Mouse (Mus musculus) gastrocnemius, postnatal 36 days (tissue): ENCODE measurements around the gene Tmem123. TPM values are rescaled to one million over a fixed set of nuclear protein-coding genes. Genes with fewer than 3 reads are reported as not detected.

Source experiments
- DNase-seq, 2 experiments: peaks; one replicate each; pipeline ENCODE4 v3.0.0; 2022
- intact Hi-C: fragments of 180-260 bp; cut with DNase I; formaldehyde crosslinking; loops from one replicate; pipeline ENCODE4 v1.15.1; 2025
- total RNA-seq, 2 experiments: library from RNA; stranded (reverse); gene quantifications; 2 replicates each; pipeline ENCODE4 v1.2.3; 2021

Tmem123 gene
- total RNA-seq, 2 experiments from 2014 or later: 17.2 to 21.2 TPM

GRCm38 (mm10) chr9:7773686-7774085 is 9.8 kb downstream of the Tmem123 start:
- intact Hi-C loops: no loop called here
- no peak for DNase-seq

GRCm38 (mm10) chr9:7774538-7774937 is 10.7 kb downstream of the Tmem123 start:
- intact Hi-C loops: no loop called here
- no peak for DNase-seq

- intact Hi-C loops: no loop called here
- DNase-seq: no peak
Observed at GRCm38 (mm10) chr9:7775011-7775410, 11.2 kb downstream of the Tmem123 start.

- intact Hi-C loops: no loop called here
- DNase-seq: no peak
Observed at GRCm38 (mm10) chr9:7775986-7776385, 12.1 kb downstream of the Tmem123 start.

GRCm38 (mm10) chr9:7776940-7777339 is 13.1 kb downstream of the Tmem123 start:
- intact Hi-C loops: no loop called here
- DNase-seq: no peak

- DNase-seq: no peak
- intact Hi-C loops: no loop called here
Observed at GRCm38 (mm10) chr9:7777652-7778051, 13.8 kb downstream of the Tmem123 start.

GRCm38 (mm10) chr9:7778771-7779170 is 14.9 kb downstream of the Tmem123 start:
- intact Hi-C loops: no loop called here
- DNase-seq: no peak

- no peak for DNase-seq
- intact Hi-C loops: no loop called here
Observed at GRCm38 (mm10) chr9:7779786-7780185, 15.9 kb downstream of the Tmem123 start.

GRCm38 (mm10) chr9:7780250-7781150 is 16.7 kb downstream of the Tmem123 start:
- no peak for DNase-seq

GRCm38 (mm10) chr9:7783823-7784614 is 20.2 kb downstream of the Tmem123 start:
- no peak for DNase-seq
- intact Hi-C loops: no loop called here

More at GRCm38 (mm10) chr9:7780250-7781150, 16.7 kb downstream of the Tmem123 start:
- intact Hi-C loops: no loop called here

GRCm38 (mm10) chr9:7784615-7785012 is 20.8 kb downstream of the Tmem123 start:
- DNase-seq: no peak
- intact Hi-C loops: no loop called here

- no peak for DNase-seq
- intact Hi-C loops: no loop called here
Observed at GRCm38 (mm10) chr9:7785396-7785795, 21.6 kb downstream of the Tmem123 start.

- DNase-seq: no peak
- intact Hi-C loops: no loop called here
Observed at GRCm38 (mm10) chr9:7786086-7786485, 22.2 kb downstream of the Tmem123 start.

GRCm38 (mm10) chr9:7788411-7788810 is 24.6 kb downstream of the Tmem123 start:
- intact Hi-C loops: no loop called here
- DNase-seq: no peak

GRCm38 (mm10) chr9:7789764-7790575 is 26.1 kb downstream of the Tmem123 start:
- intact Hi-C loops: no loop called here
- no peak for DNase-seq

- intact Hi-C loops: no loop called here
Observed at GRCm38 (mm10) chr9:7790580-7791084, 26.8 kb downstream of the Tmem123 start.

GRCm38 (mm10) chr9:7793561-7793960 is 29.7 kb downstream of the Tmem123 start:
- DNase-seq: no peak
- intact Hi-C loops: no loop called here

More at GRCm38 (mm10) chr9:7790580-7791084, 26.8 kb downstream of the Tmem123 start:
- DNase-seq: no peak

GRCm38 (mm10) chr9:7795581-7795980 is 31.7 kb downstream of the Tmem123 start:
- intact Hi-C loops: no loop called here
- DNase-seq: no peak

GRCm38 (mm10) chr9:7796129-7796864 is 32.5 kb downstream of the Tmem123 start:
- no peak for DNase-seq
- intact Hi-C loops: no loop called here

- no peak for DNase-seq
- intact Hi-C loops: no loop called here
Observed at GRCm38 (mm10) chr9:7797542-7797941, 33.7 kb downstream of the Tmem123 start.
